Mouse (Mus musculus) brain, adult 2 months (tissue): ENCODE measurements around the gene Pten.
"Not testable (repeated sequence)": the region's sequence is repeated elsewhere in the genome, so short reads cannot be mapped to it uniquely, and the experiment has no call there.

Experiments
- DNase-seq: peaks from one replicate; pipeline ENCODE4 v3.0.0; 2011; ENCODE audit warnings: low read depth, low spot score

Pten gene

GRCm38 (mm10) chr19:32807610-32808009, 50.3 kb downstream of the Pten start:
- DNase-seq, result no peak

GRCm38 (mm10) chr19:32808690-32809089, 51.4 kb downstream of the Pten start:
- DNase-seq, result no peak

GRCm38 (mm10) chr19:32809117-32809516, 51.8 kb downstream of the Pten start:
- DNase-seq, result no peak

GRCm38 (mm10) chr19:32818759-32819158, 61.5 kb downstream of the Pten start:
- peak; percentile 31 for DNase-seq

GRCm38 (mm10) chr19:32822959-32823358, 65.7 kb downstream of the Pten start:
- not testable (repeated sequence) for DNase-seq

- DNase-seq, result no peak
These were observed 69.3 kb downstream of the Pten start for GRCm38 (mm10) chr19:32826616-32827015.

- no peak for DNase-seq
These were observed 72.6 kb downstream of the Pten start for GRCm38 (mm10) chr19:32829871-32830270.

- no peak for DNase-seq
These were observed 74.0 kb downstream of the Pten start for GRCm38 (mm10) chr19:32831286-32831685.

- DNase-seq, result no peak
These were observed 83.2 kb downstream of the Pten start for GRCm38 (mm10) chr19:32840491-32840890.

GRCm38 (mm10) chr19:32844486-32844885, 87.2 kb downstream of the Pten start:
- no peak for DNase-seq

GRCm38 (mm10) chr19:32848041-32848440, 90.7 kb downstream of the Pten start:
- no peak for DNase-seq

- no peak for DNase-seq
These were observed 95.0 kb downstream of the Pten start for GRCm38 (mm10) chr19:32852306-32852705.

GRCm38 (mm10) chr19:32861675-32862575, 104.6 kb downstream of the Pten start:
- DNase-seq, result no peak

GRCm38 (mm10) chr19:32866765-32867164, 109.5 kb downstream of the Pten start:
- DNase-seq, result no peak

GRCm38 (mm10) chr19:32867181-32867897, 110.0 kb downstream of the Pten start:
- no peak for DNase-seq

- DNase-seq, result no peak
These were observed 111.3 kb downstream of the Pten start for GRCm38 (mm10) chr19:32868560-32868959.

GRCm38 (mm10) chr19:32869053-32869680, 111.9 kb downstream of the Pten start:
- DNase-seq, result no peak

- peak; percentile 54 for DNase-seq
These were observed 116.8 kb downstream of the Pten start for GRCm38 (mm10) chr19:32873904-32874637.
